Mouse (Mus musculus): ENCODE measurements around the gene Rinl. TPM values are rescaled to one million over a fixed set of nuclear protein-coding genes. Genes with fewer than 3 reads are reported as not detected.
A peak's percentile ranks its signal among the peaks of the same experiment; 100 is the strongest.

Gene Rinl
- polyA plus RNA-seq, 1 experiment from 2014 or later: 2.5 TPM

GRCm38 (mm10) chr7:28761907-28762306 is 26.9 kb upstream of the Rinl start:
- Histone ChIP-seq H3K36me3 (ENCODE audit: control insufficient read depth, insufficient read depth, low read length) (no peaks in the 10 kb centered on the region), H3K9me3 (ENCODE audit: control insufficient read depth, low read length) (no peaks in the 10 kb centered on the region)
- WGBS: 92% methylated on average over 9 of the region's 9 CpGs

GRCm38 (mm10) chr7:28765211-28765610 is 23.6 kb upstream of the Rinl start:
- Histone ChIP-seq H3K9me3 (ENCODE audit: control insufficient read depth, low read length) (no peaks in the 10 kb centered on the region), H3K4me1 (replicated peaks; ENCODE audit: control insufficient read depth, insufficient read depth, low read length) (no peaks in the 10 kb centered on the region), H3K4me3 (ENCODE audit: low read depth, low read length) (no peak overlapping the region), H3K4me2 (replicated peaks; ENCODE audit: low read depth, low read length) (no peak overlapping the region), H3K27ac (ENCODE audit: low read depth, low read length) (no peak overlapping the region), H3K27me3 (ENCODE audit: control insufficient read depth, insufficient read depth, low read length) (no peaks in the 10 kb centered on the region), H3K9ac (ENCODE audit: low read depth, low read length) (no peak overlapping the region), H3K36me3 (ENCODE audit: control insufficient read depth, insufficient read depth, low read length) (no peaks in the 10 kb centered on the region)
- ATAC-seq (ENCODE audit: low FRiP score) (no peak), DNase-seq (ENCODE audit: low spot score) (no peak)
- WGBS: 89% methylated on average over 6 of the region's 6 CpGs

More at GRCm38 (mm10) chr7:28761907-28762306, 26.9 kb upstream of the Rinl start:
- Histone ChIP-seq H3K27me3 (ENCODE audit: control insufficient read depth, insufficient read depth, low read length) (no peaks in the 10 kb centered on the region), H3K27ac (ENCODE audit: low read depth, low read length) (no peak overlapping the region), H3K4me1 (replicated peaks; ENCODE audit: control insufficient read depth, insufficient read depth, low read length) (no peaks in the 10 kb centered on the region), H3K9ac (ENCODE audit: low read depth, low read length) (no peak overlapping the region), H3K4me3 (ENCODE audit: low read depth, low read length) (no peak overlapping the region), H3K4me2 (replicated peaks; ENCODE audit: low read depth, low read length) (no peak overlapping the region)
- ATAC-seq (ENCODE audit: low FRiP score): no peak
- no peak for DNase-seq (ENCODE audit: low spot score)

- Histone ChIP-seq H3K4me3 (ENCODE audit: low read depth, low read length) (peak within 1 kb of the TSS; percentile 80), H3K27ac (ENCODE audit: low read depth, low read length) (no peak within 1 kb of the TSS), H3K9me3 (ENCODE audit: control insufficient read depth, low read length) (no peaks in the 10 kb centered on the region), H3K36me3 (ENCODE audit: control insufficient read depth, insufficient read depth, low read length) (no peaks in the 10 kb centered on the region), H3K9ac (ENCODE audit: low read depth, low read length) (peak within 1 kb of the TSS; percentile 66), H3K27me3 (ENCODE audit: control insufficient read depth, insufficient read depth, low read length) (no peaks in the 10 kb centered on the region), H3K4me2 (replicated peaks; ENCODE audit: low read depth, low read length) (peak within 1 kb of the TSS; percentile 64), H3K4me1 (replicated peaks; ENCODE audit: control insufficient read depth, insufficient read depth, low read length) (no peaks in the 10 kb centered on the region)
- under 1% methylated on average over 45 of the region's 45 CpGs for WGBS
- DNase-seq (ENCODE audit: low spot score) (peak; percentile 97), ATAC-seq (ENCODE audit: low FRiP score) (peak; percentile 99)
Measured at GRCm38 (mm10) chr7:28766173-28766879, 22.4 kb upstream of the Rinl start, which contains the start of gene Sirt2. TSS of gene Sirt2 (plus strand) at chr7:28766735.

- no peaks in the 10 kb centered on the region for H3K36me3 ChIP-seq (ENCODE audit: control insufficient read depth, insufficient read depth, low read length)
- no peak for DNase-seq (ENCODE audit: low spot score)
- WGBS: 5% methylated on average over 14 of the region's 14 CpGs
Measured at GRCm38 (mm10) chr7:28766910-28767309, 21.9 kb upstream of the Rinl start.

GRCm38 (mm10) chr7:28767462-28767965 is 21.3 kb upstream of the Rinl start, which contains the start of gene Nfkbib:
TSS of gene Nfkbib (minus strand) at chr7:28767512.
- Histone ChIP-seq H3K36me3 (ENCODE audit: control insufficient read depth, insufficient read depth, low read length) (no peaks in the 10 kb centered on the region), H3K9ac (ENCODE audit: low read depth, low read length) (peak within 1 kb of the TSS; percentile 66), H3K4me1 (replicated peaks; ENCODE audit: control insufficient read depth, insufficient read depth, low read length) (no peaks in the 10 kb centered on the region), H3K4me3 (ENCODE audit: low read depth, low read length) (peak within 1 kb of the TSS; percentile 80), H3K27ac (ENCODE audit: low read depth, low read length) (no peak within 1 kb of the TSS), H3K9me3 (ENCODE audit: control insufficient read depth, low read length) (no peaks in the 10 kb centered on the region), H3K4me2 (replicated peaks; ENCODE audit: low read depth, low read length) (peak within 1 kb of the TSS; percentile 64), H3K27me3 (ENCODE audit: control insufficient read depth, insufficient read depth, low read length) (no peaks in the 10 kb centered on the region)
- ATAC-seq (ENCODE audit: low FRiP score) (no peak), DNase-seq (ENCODE audit: low spot score) (no peak)
- 69% methylated on average over 7 of the region's 7 CpGs for WGBS

More at GRCm38 (mm10) chr7:28766910-28767309, 21.9 kb upstream of the Rinl start:
- Histone ChIP-seq H3K9ac (ENCODE audit: low read depth, low read length) (peak overlapping the region; percentile 53), H3K27ac (ENCODE audit: low read depth, low read length) (no peak overlapping the region), H3K4me1 (replicated peaks; ENCODE audit: control insufficient read depth, insufficient read depth, low read length) (no peaks in the 10 kb centered on the region), H3K27me3 (ENCODE audit: control insufficient read depth, insufficient read depth, low read length) (no peaks in the 10 kb centered on the region), H3K4me3 (ENCODE audit: low read depth, low read length) (peak overlapping the region; percentile 80), H3K4me2 (replicated peaks; ENCODE audit: low read depth, low read length) (peak overlapping the region; percentile 63), H3K9me3 (ENCODE audit: control insufficient read depth, low read length) (no peaks in the 10 kb centered on the region)
- ATAC-seq (ENCODE audit: low FRiP score): peak; percentile 25

- Histone ChIP-seq H3K4me1 (replicated peaks; ENCODE audit: control insufficient read depth, insufficient read depth, low read length) (no peaks in the 10 kb centered on the region), H3K4me2 (replicated peaks; ENCODE audit: low read depth, low read length) (no peak overlapping the region), H3K9ac (ENCODE audit: low read depth, low read length) (no peak overlapping the region), H3K9me3 (ENCODE audit: control insufficient read depth, low read length) (no peaks in the 10 kb centered on the region), H3K36me3 (ENCODE audit: control insufficient read depth, insufficient read depth, low read length) (peaks cover 5% of the 10 kb centered on the region; the same call in 1 of the 2 replicates), H3K4me3 (ENCODE audit: low read depth, low read length) (no peak overlapping the region), H3K27me3 (ENCODE audit: control insufficient read depth, insufficient read depth, low read length) (no peaks in the 10 kb centered on the region), H3K27ac (ENCODE audit: low read depth, low read length) (no peak overlapping the region)
- 90% methylated on average over 9 of the region's 9 CpGs for WGBS
- DNase-seq (ENCODE audit: low spot score) (no peak), ATAC-seq (ENCODE audit: low FRiP score) (no peak)
Measured at GRCm38 (mm10) chr7:28769414-28769958, 19.3 kb upstream of the Rinl start.

- H3K4me2 ChIP-seq (replicated peaks; ENCODE audit: low read depth, low read length): no peak overlapping the region
- H3K27me3 ChIP-seq (ENCODE audit: control insufficient read depth, insufficient read depth, low read length): no peaks in the 10 kb centered on the region
- no peak for DNase-seq (ENCODE audit: low spot score)
- H3K4me3 ChIP-seq (ENCODE audit: low read depth, low read length): no peak overlapping the region
- H3K36me3 ChIP-seq (ENCODE audit: control insufficient read depth, insufficient read depth, low read length): peaks cover 5% of the 10 kb centered on the region; the same call in 1 of the 2 replicates
- no peaks in the 10 kb centered on the region for H3K9me3 ChIP-seq (ENCODE audit: control insufficient read depth, low read length)
- no peak overlapping the region for H3K27ac ChIP-seq (ENCODE audit: low read depth, low read length)
- H3K4me1 ChIP-seq (replicated peaks; ENCODE audit: control insufficient read depth, insufficient read depth, low read length): no peaks in the 10 kb centered on the region
- WGBS: 96% methylated on average over 3 of the region's 3 CpGs
- H3K9ac ChIP-seq (ENCODE audit: low read depth, low read length): no peak overlapping the region
- ATAC-seq (ENCODE audit: low FRiP score): no peak
Measured at GRCm38 (mm10) chr7:28770309-28770708, 18.5 kb upstream of the Rinl start.

- WGBS: 96% methylated on average over 11 of the region's 11 CpGs
- Histone ChIP-seq H3K4me2 (replicated peaks; ENCODE audit: low read depth, low read length) (no peak overlapping the region), H3K36me3 (ENCODE audit: control insufficient read depth, insufficient read depth, low read length) (peaks cover 5% of the 10 kb centered on the region; the same call in 1 of the 2 replicates), H3K9me3 (ENCODE audit: control insufficient read depth, low read length) (no peaks in the 10 kb centered on the region), H3K27ac (ENCODE audit: low read depth, low read length) (no peak overlapping the region), H3K4me1 (replicated peaks; ENCODE audit: control insufficient read depth, insufficient read depth, low read length) (no peaks in the 10 kb centered on the region), H3K9ac (ENCODE audit: low read depth, low read length) (no peak overlapping the region), H3K27me3 (ENCODE audit: control insufficient read depth, insufficient read depth, low read length) (no peaks in the 10 kb centered on the region), H3K4me3 (ENCODE audit: low read depth, low read length) (no peak overlapping the region)
- DNase-seq (ENCODE audit: low spot score) (no peak), ATAC-seq (ENCODE audit: low FRiP score) (no peak)
Measured at GRCm38 (mm10) chr7:28771867-28772266, 16.9 kb upstream of the Rinl start.

Data from hindbrain, embryonic 11.5 days (tissue).